Mouse (Mus musculus) MEL (cell line): ENCODE data around the gene Pmf1. TPM values are rescaled to one million over a fixed set of nuclear protein-coding genes. Genes with fewer than 3 reads are reported as not detected.

Experiments
- DNase-seq: peaks from one replicate; pipeline ENCODE4 v3.0.0; 2011; ENCODE audit warnings: low read depth, low spot score
- H3K27ac ChIP-seq: 2 replicates; pipeline ENCODE4 v1.5.1; 2012; ENCODE audit warnings: low read depth, mild to moderate bottlenecking, control low read depth, low read length, moderate library complexity; ENCODE audit not compliant: control insufficient read depth
- H3K27me3 ChIP-seq, 2 experiments: fragments of 150-350 bp in 1 of 2; sonication (generic) in 1 of 2; 2 replicates each; pipeline ENCODE4 v1.6.1; 2012; ENCODE audit warnings: low read length in 2 of 2, mild to moderate bottlenecking in 2 of 2, improper control_type of control experiment in 1 of 2, moderate library complexity in 1 of 2; ENCODE audit not compliant: insufficient read depth in 2 of 2, control insufficient read depth in 1 of 2
- H3K36me3 ChIP-seq, 2 experiments: 2 replicates each; pipeline ENCODE4 v1.6.1; 2012 to 2014; ENCODE audit warnings: low read length in 2 of 2, improper control_type of control experiment in 1 of 2, inconsistent platforms in 1 of 2, mild to moderate bottlenecking in 1 of 2; ENCODE audit not compliant: insufficient read depth in 2 of 2, control insufficient read depth in 1 of 2
- H3K4me1 ChIP-seq, 2 experiments: fragments of 150-350 bp in 1 of 2; sonication (generic) in 1 of 2; 2 replicates each; pipeline ENCODE4 v1.6.1; 2012; ENCODE audit warnings: low read length in 2 of 2, improper control_type of control experiment in 1 of 2, mild to moderate bottlenecking in 1 of 2; ENCODE audit not compliant: insufficient read depth in 2 of 2, control insufficient read depth in 1 of 2
- H3K4me3 ChIP-seq, 2 experiments: fragments of 150-350 bp in 1 of 2; sonication (generic) in 1 of 2; 2 replicates each; pipeline ENCODE4 v1.5.1; 2012; ENCODE audit warnings: low read depth in 2 of 2, low read length in 2 of 2, mild to moderate bottlenecking in 2 of 2, moderate library complexity in 2 of 2, control low read depth in 1 of 2, improper control_type of control experiment in 1 of 2; ENCODE audit not compliant: control insufficient read depth in 1 of 2, insufficient read depth in 1 of 2
- H3K79me2 ChIP-seq: 2 replicates; pipeline ENCODE4 v1.6.1; 2012; ENCODE audit warnings: mild to moderate bottlenecking, low read length, moderate library complexity; ENCODE audit not compliant: control insufficient read depth, poor library complexity, insufficient read depth
- H3K9ac ChIP-seq: 2 replicates; pipeline ENCODE4 v1.6.1; 2012; ENCODE audit warnings: low read depth, mild to moderate bottlenecking, control low read depth, low read length, moderate library complexity; ENCODE audit not compliant: control insufficient read depth, poor library complexity, severe bottlenecking
- H3K9me3 ChIP-seq: fragments of 150-350 bp; sonication (generic); replicated peaks from 2 replicates; pipeline ENCODE4 v1.6.1; 2012; ENCODE audit warnings: mild to moderate bottlenecking, low read length, improper control_type of control experiment, moderate library complexity; ENCODE audit not compliant: insufficient read depth
- BHLHE40 ChIP-seq: IDR thresholded peaks from 2 replicates; pipeline ENCODE4 v1.6.1; 2012; ENCODE audit warnings: low read depth, mild to moderate bottlenecking, inconsistent platforms, low read length, improper control_type of control experiment, borderline replicate concordance
- CHD2 ChIP-seq: IDR thresholded peaks from 2 replicates; pipeline ENCODE4 v1.6.1; 2011; ENCODE audit warnings: low read length, improper control_type of control experiment
- EP300 ChIP-seq, 2 experiments: IDR thresholded peaks; 2 replicates each; pipeline ENCODE4 v1.6.1; 2011; ENCODE audit warnings: improper control_type of control experiment in 2 of 2, low read length in 2 of 2, low read depth in 1 of 2, mild to moderate bottlenecking in 1 of 2
- GATA1 ChIP-seq: IDR thresholded peaks from 2 replicates; pipeline ENCODE4 v1.6.1; 2011; ENCODE audit warnings: low read depth, low read length, improper control_type of control experiment
- HCFC1 ChIP-seq: IDR thresholded peaks from 2 replicates; pipeline ENCODE4 v1.6.1; 2012; ENCODE audit warnings: low read depth, mild to moderate bottlenecking, inconsistent platforms, low read length, improper control_type of control experiment, moderate library complexity
- JUND ChIP-seq: IDR thresholded peaks from 2 replicates; pipeline ENCODE4 v1.6.1; 2011; ENCODE audit warnings: low read depth, mild to moderate bottlenecking, improper control_type of control experiment, low read length
- MAX ChIP-seq: IDR thresholded peaks from 2 replicates; pipeline ENCODE4 v1.6.1; 2011; ENCODE audit warnings: low read length, improper control_type of control experiment
- MXI1 ChIP-seq: IDR thresholded peaks from 2 replicates; pipeline ENCODE4 v1.6.1; 2011; ENCODE audit warnings: mild to moderate bottlenecking, low read depth, low read length, improper control_type of control experiment
- POLR2A ChIP-seq, 2 experiments: IDR thresholded peaks; 2 replicates each; pipeline ENCODE4 v1.6.1; 2011 to 2012; ENCODE audit warnings: low read length in 2 of 2, mild to moderate bottlenecking in 2 of 2, control low read depth in 1 of 2, improper control_type of control experiment in 1 of 2, low read depth in 1 of 2, moderate library complexity in 1 of 2; ENCODE audit not compliant: control insufficient read depth in 1 of 2, insufficient read depth in 1 of 2, poor library complexity in 1 of 2
- POLR2AphosphoS2 ChIP-seq: IDR thresholded peaks from 2 replicates; pipeline ENCODE4 v1.6.1; 2011; ENCODE audit warnings: low read length, improper control_type of control experiment
- POLR2AphosphoS5 ChIP-seq: IDR thresholded peaks from 2 replicates; pipeline ENCODE4 v1.6.1; 2012; ENCODE audit warnings: low read depth, borderline replicate concordance, mild to moderate bottlenecking, inconsistent platforms, low read length, moderate library complexity, mixed read lengths
- RAD21 ChIP-seq: IDR thresholded peaks from 2 replicates; pipeline ENCODE4 v1.6.1; 2011; ENCODE audit warnings: mild to moderate bottlenecking, low read depth, low read length, improper control_type of control experiment
- RCOR1 ChIP-seq: IDR thresholded peaks from 2 replicates; pipeline ENCODE4 v1.6.1; 2012; ENCODE audit warnings: low read depth, mild to moderate bottlenecking, inconsistent platforms, low read length, improper control_type of control experiment
- SIN3A ChIP-seq: IDR thresholded peaks from 2 replicates; pipeline ENCODE4 v1.6.1; 2012; ENCODE audit warnings: low read length, improper control_type of control experiment, inconsistent platforms
- TBP ChIP-seq: IDR thresholded peaks from 2 replicates; pipeline ENCODE4 v1.8.0; 2011; ENCODE audit warnings: low read depth, low read length, improper control_type of control experiment
- TCF12 ChIP-seq: IDR thresholded peaks from 2 replicates; pipeline ENCODE4 v1.6.1; 2014; ENCODE audit warnings: low read depth, mild to moderate bottlenecking, inconsistent platforms, low read length, improper control_type of control experiment, moderate library complexity
- ZC3H11A ChIP-seq: IDR thresholded peaks from 2 replicates; pipeline ENCODE4 v1.6.1; 2012; ENCODE audit warnings: low read depth, mild to moderate bottlenecking, inconsistent platforms, low read length, improper control_type of control experiment
- ZMIZ1 ChIP-seq: IDR thresholded peaks from 2 replicates; pipeline ENCODE4 v1.6.1; 2012; ENCODE audit warnings: low read depth, mild to moderate bottlenecking, inconsistent platforms, low read length, improper control_type of control experiment, moderate library complexity
- polyA plus RNA-seq, 2 experiments: library from polyadenylated mRNA; stranded (reverse) in 1 of 2; unstranded in 1 of 2; fragments of >175 nt in 1 of 2; fragments of >200 nt in 1 of 2; gene quantifications; 2 replicates each; pipeline versions ENCODE4 v1.2.1 to v1.2.4; 2012; ENCODE audit warnings: low replicate concordance in 2 of 2, low read depth in 1 of 2; ENCODE audit not compliant: insufficient read length in 2 of 2, insufficient read depth in 1 of 2, missing spikeins in 1 of 2
- total RNA-seq: library from RNA; depleted of rRNA; stranded (reverse); fragments of 300-350 nt; gene quantifications from 2 replicates; pipeline ENCODE4 v1.2.3, GENCODE M21; 2012

Pmf1 gene
- total and polyA plus RNA-seq, 3 experiments, result 144 to 357 TPM; not detected in 1

- TF ChIP-seq SIN3A, result peak; percentile 93
- TF ChIP-seq TCF12, result no peak; the same call in 1 of the 2 replicates
- TF ChIP-seq POLR2A (IDR thresholded peaks at IDR 0.05; ENCODE audit: control insufficient read depth in 1 of 2, insufficient read depth in 1 of 2, low read depth in 1 of 2, low read length in 2 of 2, poor library complexity in 1 of 2), result peak; percentile 97 to 99
- peak; percentile 64; the same call in 1 of the 2 replicates for TF ChIP-seq ZMIZ1
- TF ChIP-seq POLR2AphosphoS2, result peak; percentile 97
- TF ChIP-seq MXI1, result peak; percentile 94
These were observed at the start of gene Pmf1 (continued) for GRCm38 (mm10) chr3:88409741-88410644.

GRCm38 (mm10) chr3:88458778-88459219 lies 48.7 kb upstream of the Pmf1 start:
- peaks cover 20 to 46% of the 10 kb centered on the region in 2 experiments for H3K4me1 ChIP-seq

GRCm38 (mm10) chr3:88456746-88457532 lies 46.8 kb upstream of the Pmf1 start:
- TF ChIP-seq POLR2A (IDR thresholded peaks at IDR 0.05; ENCODE audit: control insufficient read depth in 1 of 2, insufficient read depth in 1 of 2, low read depth in 1 of 2, low read length in 2 of 2, poor library complexity in 1 of 2), result peak in 1 of 2 experiments; percentile 33; a peak in 1 of 4 replicates
- peak; percentile 54; the same call in 1 of the 2 replicates for TF ChIP-seq TBP
- no peak for TF ChIP-seq JUND
- Histone ChIP-seq H3K9ac (0 out of 2 replicates have a peak overlapping the region, but pooled peaks have one; percentile 2), H3K4me1 (peaks cover 20 to 50% of the 10 kb centered on the region in 2 experiments), H3K36me3 (peaks cover 0 to 40% of the 10 kb centered on the region in 2 experiments; a peak in 2 of 4 replicates), H3K27me3 (no peaks in the 10 kb centered on the region), H3K4me3 (no peak overlapping the region), H3K79me2 (no peaks in the 10 kb centered on the region), H3K9me3 (no peaks in the 10 kb centered on the region), H3K27ac (no peak overlapping the region)
- peak; percentile 73 for DNase-seq

More at GRCm38 (mm10) chr3:88458778-88459219, 48.7 kb upstream of the Pmf1 start:
- Histone ChIP-seq H3K79me2 (no peaks in the 10 kb centered on the region), H3K9me3 (no peaks in the 10 kb centered on the region), H3K27me3 (no peaks in the 10 kb centered on the region)
- no peak for TF ChIP-seq RAD21
- no peak for TF ChIP-seq ZC3H11A
- TF ChIP-seq POLR2AphosphoS5, result no peak
- TF ChIP-seq GATA1, result no peak
- TF ChIP-seq RCOR1, result no peak
- no peak for TF ChIP-seq BHLHE40
- TF ChIP-seq EP300 (IDR thresholded peaks at IDR 0.05; ENCODE audit: low read depth in 1 of 2, low read length in 2 of 2), result no peak
- TF ChIP-seq HCFC1, result no peak
- TF ChIP-seq ZMIZ1, result no peak
- no peak for TF ChIP-seq MAX
- no peak for TF ChIP-seq TCF12
- no peak for TF ChIP-seq CHD2
- TF ChIP-seq, all 39 proteins: peak for 0
- H3K27ac ChIP-seq, result no peak overlapping the region
- no peak overlapping the region for H3K9ac ChIP-seq
- no peak for DNase-seq
- no peak overlapping the region for H3K4me3 ChIP-seq
- peaks cover 0 to 38% of the 10 kb centered on the region in 2 experiments; a peak in 2 of 4 replicates for H3K36me3 ChIP-seq
